Mouse (Mus musculus): ENCODE results near the gene Gm17416. TPM values are rescaled to one million over a fixed set of nuclear protein-coding genes. Genes with fewer than 3 reads are reported as not detected.
A peak's percentile ranks its signal among the peaks of the same experiment; 100 is the strongest.

The Gm17416 gene
- polyA plus RNA-seq, 1 experiment from 2014 or later = not detected

DNA sequence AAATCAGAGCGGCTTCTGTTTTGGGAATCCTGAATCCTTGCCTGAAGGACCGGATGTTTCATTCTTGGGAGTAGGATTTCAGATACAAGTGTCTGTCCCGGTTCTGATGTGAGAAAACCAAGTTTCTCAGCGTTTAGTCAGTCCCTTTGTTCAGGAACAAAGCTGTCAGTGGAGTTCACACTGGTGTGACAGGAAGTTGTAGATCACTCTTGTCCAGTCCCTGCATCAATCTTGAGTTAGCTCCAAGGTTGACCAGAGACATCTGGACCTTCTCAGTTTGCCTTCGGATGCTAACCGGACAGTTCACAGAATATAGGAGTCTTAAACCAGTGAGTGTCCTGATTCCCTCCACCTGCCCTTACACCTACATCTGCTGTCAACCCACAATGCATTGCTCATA lies 38.6 kb downstream of the Gm17416 start:
- Histone ChIP-seq H3K27ac (no peak overlapping the region), H3K27me3 (no peaks in the 10 kb centered on the region), H3K4me3 (no peak overlapping the region), H3K4me2 (no peak overlapping the region), H3K9ac (no peak overlapping the region), H3K36me3 (no peaks in the 10 kb centered on the region), H3K4me1 (replicated peaks) (no peaks in the 10 kb centered on the region), H3K9me3 (replicated peaks) (no peaks in the 10 kb centered on the region)
- no peak for ATAC-seq (replicated peaks; ENCODE audit: insufficient number of reproducible peaks, insufficient read depth, low FRiP score, low read depth)
- WGBS = 46% methylated on average over 6 of the region's 6 CpGs

DNA sequence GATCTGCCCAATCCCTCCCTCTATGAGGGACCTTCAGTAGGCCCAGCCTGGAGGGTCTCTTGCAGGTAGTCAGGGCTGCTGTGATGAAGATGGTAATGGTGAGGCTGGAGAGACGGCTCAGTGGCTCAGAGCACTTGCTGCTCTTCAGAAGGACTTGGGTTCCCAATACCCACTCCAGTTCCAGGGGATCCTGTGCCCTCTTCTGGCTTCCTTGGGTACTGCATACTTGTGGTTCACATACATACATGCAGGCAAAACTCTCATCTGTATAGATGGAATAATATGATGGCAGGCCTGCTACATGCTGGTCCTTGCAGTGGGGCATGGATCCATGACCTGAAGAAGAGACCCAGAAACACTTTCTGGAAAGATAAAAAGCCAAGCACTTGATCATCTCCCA lies 39.6 kb downstream of the Gm17416 start:
- no peak overlapping the region for H3K4me2 ChIP-seq
- no peak overlapping the region for H3K9ac ChIP-seq
- ATAC-seq (replicated peaks; ENCODE audit: insufficient number of reproducible peaks, insufficient read depth, low FRiP score, low read depth) = no peak
- no peaks in the 10 kb centered on the region for H3K9me3 ChIP-seq (replicated peaks)
- no peaks in the 10 kb centered on the region for H3K36me3 ChIP-seq
- no peak overlapping the region for H3K27ac ChIP-seq
- no peaks in the 10 kb centered on the region for H3K27me3 ChIP-seq
- no peak overlapping the region for H3K4me3 ChIP-seq
- WGBS = 86% methylated on average over 1 of the region's 1 CpGs
- no peaks in the 10 kb centered on the region for H3K4me1 ChIP-seq (replicated peaks)

- H3K27me3 ChIP-seq = no peaks in the 10 kb centered on the region
- H3K4me1 ChIP-seq (replicated peaks) = no peaks in the 10 kb centered on the region
- H3K9ac ChIP-seq = no peak overlapping the region
- no peak overlapping the region for H3K27ac ChIP-seq
- H3K36me3 ChIP-seq = no peaks in the 10 kb centered on the region
- H3K4me3 ChIP-seq = no peak overlapping the region
- no peak overlapping the region for H3K4me2 ChIP-seq
- no peaks in the 10 kb centered on the region for H3K9me3 ChIP-seq (replicated peaks)
- ATAC-seq (replicated peaks; ENCODE audit: insufficient number of reproducible peaks, insufficient read depth, low FRiP score, low read depth) = no peak
- WGBS = 32% methylated on average over 8 of the region's 8 CpGs
Measured at GRCm38 (mm10) chr2:152612193-152612592, 43.1 kb downstream of the Gm17416 start.

DNA sequence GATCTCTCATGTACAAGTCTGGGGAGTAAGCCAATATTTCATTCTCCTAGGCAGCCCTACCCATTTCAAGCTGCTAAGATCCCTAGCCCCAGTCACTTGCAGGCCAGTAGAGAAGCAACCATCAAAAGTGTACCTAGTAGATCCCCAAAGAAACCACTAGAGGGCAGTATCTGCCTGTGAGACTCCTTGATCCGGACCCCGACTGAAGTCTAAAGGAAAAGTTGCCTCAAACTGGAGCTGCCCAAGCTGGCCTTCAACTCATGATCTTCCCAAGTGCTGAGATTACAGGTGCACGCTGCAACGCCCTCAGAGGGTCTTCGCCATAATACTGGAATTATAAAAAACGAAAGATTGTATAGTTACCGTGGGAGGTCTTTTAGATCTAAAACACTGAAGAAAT lies 46.4 kb downstream of the Gm17416 start:
- Histone ChIP-seq H3K4me2 (no peak overlapping the region), H3K27ac (no peak overlapping the region)
- ATAC-seq (replicated peaks; ENCODE audit: insufficient number of reproducible peaks, insufficient read depth, low FRiP score, low read depth) = peak; percentile 66; the same call in 1 of the 2 replicates

DNA sequence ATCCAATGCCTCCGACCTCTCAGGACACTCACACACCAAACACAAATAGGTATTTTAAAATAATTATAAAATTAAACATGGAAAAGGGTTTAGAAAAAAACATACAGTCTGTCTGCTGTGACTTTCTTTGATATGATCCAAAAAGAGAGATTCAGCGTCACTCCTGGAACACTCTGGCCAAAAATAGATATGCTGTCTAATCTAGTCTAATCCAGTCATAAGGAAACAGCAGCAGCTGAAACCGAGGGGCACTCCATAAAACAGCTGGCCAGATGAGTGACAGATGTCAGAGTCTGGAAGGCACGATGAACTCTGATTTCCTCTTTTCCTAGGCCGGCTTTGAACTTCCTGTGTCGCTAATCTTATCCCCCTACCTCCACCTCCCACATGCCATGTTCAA lies 47.3 kb downstream of the Gm17416 start:
- H3K9ac ChIP-seq = no peak overlapping the region
- no peaks in the 10 kb centered on the region for H3K9me3 ChIP-seq (replicated peaks)
- no peaks in the 10 kb centered on the region for H3K36me3 ChIP-seq
- no peak overlapping the region for H3K4me3 ChIP-seq
- H3K27me3 ChIP-seq = no peaks in the 10 kb centered on the region
- ATAC-seq (replicated peaks; ENCODE audit: insufficient number of reproducible peaks, insufficient read depth, low FRiP score, low read depth) = no peak
- H3K4me2 ChIP-seq = no peak overlapping the region
- 39% methylated on average over 6 of the region's 6 CpGs for WGBS
- no peak overlapping the region for H3K27ac ChIP-seq
- H3K4me1 ChIP-seq (replicated peaks) = no peaks in the 10 kb centered on the region

More for the DNA sequence above, 46.4 kb downstream of the Gm17416 start:
- H3K9ac ChIP-seq = no peak overlapping the region
- H3K9me3 ChIP-seq (replicated peaks) = no peaks in the 10 kb centered on the region
- no peaks in the 10 kb centered on the region for H3K27me3 ChIP-seq
- WGBS = 7% methylated on average over 7 of the region's 7 CpGs
- H3K36me3 ChIP-seq = no peaks in the 10 kb centered on the region
- H3K4me3 ChIP-seq = no peak overlapping the region
- no peaks in the 10 kb centered on the region for H3K4me1 ChIP-seq (replicated peaks)

DNA sequence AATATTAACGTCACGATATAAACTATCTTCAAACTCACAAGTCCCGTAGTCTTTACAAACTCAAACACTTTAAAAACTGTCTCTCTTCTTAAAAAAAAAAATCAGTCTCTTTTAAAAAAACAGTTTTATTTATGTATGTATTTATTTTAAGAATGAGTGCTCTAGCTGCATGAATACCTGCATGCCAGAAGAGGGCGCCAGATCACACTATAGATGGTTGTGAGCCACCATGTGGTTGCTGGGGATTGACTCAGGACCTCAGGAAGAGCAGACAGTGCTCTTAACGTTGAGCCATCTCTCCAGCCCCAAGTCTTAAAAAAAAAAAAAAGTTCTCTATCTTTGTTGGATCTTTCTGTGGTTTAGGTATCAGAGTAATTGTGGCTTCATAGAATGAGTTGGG lies 48.2 kb downstream of the Gm17416 start:
- no peak for ATAC-seq (replicated peaks; ENCODE audit: insufficient number of reproducible peaks, insufficient read depth, low FRiP score, low read depth)
- no peak overlapping the region for H3K9ac ChIP-seq
- H3K36me3 ChIP-seq = no peaks in the 10 kb centered on the region
- no peaks in the 10 kb centered on the region for H3K27me3 ChIP-seq
- no peak overlapping the region for H3K4me3 ChIP-seq
- WGBS = 64% methylated on average over 5 of the region's 5 CpGs
- no peaks in the 10 kb centered on the region for H3K4me1 ChIP-seq (replicated peaks)
- H3K9me3 ChIP-seq (replicated peaks) = no peaks in the 10 kb centered on the region
- H3K4me2 ChIP-seq = no peak overlapping the region
- no peak overlapping the region for H3K27ac ChIP-seq

Other genes starting within 250 kb of the Gm17416 start
- gene Rbck1, start 236.7 kb upstream of the Gm17416 start, polyA plus RNA-seq (2015; fragmentation: Nextera tagmentation; extraction: Ambion mirVana) = 54.3 and 79.1 TPM in 2 replicates
- gene Trib3, start 225.3 kb upstream of the Gm17416 start, polyA plus RNA-seq (2015; fragmentation: Nextera tagmentation; extraction: Ambion mirVana) = 2.9 and 3.1 TPM in 2 replicates
- gene Nrsn2, start 192.7 kb upstream of the Gm17416 start, polyA plus RNA-seq (2015; fragmentation: Nextera tagmentation; extraction: Ambion mirVana) = 1.6 and 2.1 TPM in 2 replicates
- 6.5 and 7.0 TPM in 2 replicates for gene Sox12, start 171.3 kb upstream of the Gm17416 start, polyA plus RNA-seq (2015; fragmentation: Nextera tagmentation; extraction: Ambion mirVana)
- gene Zcchc3, start 154.3 kb upstream of the Gm17416 start, polyA plus RNA-seq (2015; fragmentation: Nextera tagmentation; extraction: Ambion mirVana) = 30.8 and 31.7 TPM in 2 replicates
- gene 6820408C15Rik, start 153.8 kb upstream of the Gm17416 start, polyA plus RNA-seq (2015; fragmentation: Nextera tagmentation; extraction: Ambion mirVana) = 2.0 and 2.4 TPM in 2 replicates
- gene Defb23, start 104.7 kb upstream of the Gm17416 start, polyA plus RNA-seq (2015; fragmentation: Nextera tagmentation; extraction: Ambion mirVana) = not detected in 2 replicates
- not detected in 2 replicates for gene Defb20, start 92.3 kb upstream of the Gm17416 start, polyA plus RNA-seq (2015; fragmentation: Nextera tagmentation; extraction: Ambion mirVana)
- gene Defb22, start 79.2 kb upstream of the Gm17416 start, polyA plus RNA-seq (2015; fragmentation: Nextera tagmentation; extraction: Ambion mirVana) = not detected in 2 replicates
- not detected in 2 replicates for gene Defb26, start 57.6 kb upstream of the Gm17416 start, polyA plus RNA-seq (2015; fragmentation: Nextera tagmentation; extraction: Ambion mirVana)
- not detected in 2 replicates for gene Defb28, start 51.1 kb upstream of the Gm17416 start, polyA plus RNA-seq (2015; fragmentation: Nextera tagmentation; extraction: Ambion mirVana)
- gene Defb29, start 29.2 kb upstream of the Gm17416 start, polyA plus RNA-seq (2015; fragmentation: Nextera tagmentation; extraction: Ambion mirVana) = not detected in 2 replicates
- gene Defb21, start 3.4 kb downstream of the Gm17416 start, polyA plus RNA-seq (2015; fragmentation: Nextera tagmentation; extraction: Ambion mirVana) = not detected in 2 replicates
- gene Defb19, start 11.0 kb downstream of the Gm17416 start, polyA plus RNA-seq (2015; fragmentation: Nextera tagmentation; extraction: Ambion mirVana) = 0.57 and 0.88 TPM in 2 replicates
- gene Defb45, start 30.1 kb downstream of the Gm17416 start, polyA plus RNA-seq (2015; fragmentation: Nextera tagmentation; extraction: Ambion mirVana) = not detected in 2 replicates
- not detected in 2 replicates for gene Defb36, start 35.0 kb downstream of the Gm17416 start, polyA plus RNA-seq (2015; fragmentation: Nextera tagmentation; extraction: Ambion mirVana)
- 0.77 and 0.86 TPM in 2 replicates for gene Defb25, start 53.7 kb downstream of the Gm17416 start, polyA plus RNA-seq (2015; fragmentation: Nextera tagmentation; extraction: Ambion mirVana)
- 12.1 and 12.7 TPM in 2 replicates for gene Rem1, start 57.6 kb downstream of the Gm17416 start, polyA plus RNA-seq (2015; fragmentation: Nextera tagmentation; extraction: Ambion mirVana)
- 70.6 and 86.1 TPM in 2 replicates for gene H13, start 100.1 kb downstream of the Gm17416 start, polyA plus RNA-seq (2015; fragmentation: Nextera tagmentation; extraction: Ambion mirVana)
- gene Mcts2, start 117.7 kb downstream of the Gm17416 start, polyA plus RNA-seq (2015; fragmentation: Nextera tagmentation; extraction: Ambion mirVana) = 18.9 and 20.3 TPM in 2 replicates
- gene Id1, start 166.9 kb downstream of the Gm17416 start, polyA plus RNA-seq (2015; fragmentation: Nextera tagmentation; extraction: Ambion mirVana) = 61.9 and 63.1 TPM in 2 replicates
- 20.8 and 24.2 TPM in 2 replicates for gene Cox4i2, start 184.8 kb downstream of the Gm17416 start, polyA plus RNA-seq (2015; fragmentation: Nextera tagmentation; extraction: Ambion mirVana)